Mouse (Mus musculus) forebrain, postnatal 0 days (tissue): ENCODE measurements at regions not wholly inside any gene's neighbourhood (a gene's known extent, or its start where the extent isn't known, plus 50 kb on each side); places are given as distances from the start of the nearest gene placed in this dataset.
"Not testable (repeated sequence)": the region's sequence is repeated elsewhere in the genome, so short reads cannot be mapped to it uniquely, and the experiment has no call there.

ENCODE experiments used
- ATAC-seq: fragments of 200-750 bp; cut with Nextera tagmentation; 2 replicates; pipeline ENCODE4 v1.8.0; 2017; ENCODE audit warnings: mild to moderate bottlenecking, moderate library complexity
- DNase-seq: peaks from one replicate; pipeline ENCODE4 v3.0.0-alpha.2; 2015
- H3K27ac ChIP-seq: fragments of 300-500 bp; sonication (generic); 2 replicates; pipeline ENCODE4 v1.5.1; 2014; ENCODE audit warnings: low read depth, mild to moderate bottlenecking, antibody characterized with exemption, low read length, moderate library complexity, mixed read lengths
- H3K27me3 ChIP-seq: fragments of 300-500 bp; sonication (generic); 2 replicates; pipeline ENCODE4 v1.6.1; 2014; ENCODE audit warnings: mild to moderate bottlenecking, low read length, mixed read lengths; ENCODE audit not compliant: insufficient read depth
- H3K36me3 ChIP-seq: fragments of 300-500 bp; sonication (generic); 2 replicates; pipeline ENCODE4 v1.6.1; 2014; ENCODE audit warnings: mild to moderate bottlenecking, moderate library complexity; ENCODE audit not compliant: insufficient read depth
- H3K4me1 ChIP-seq: fragments of 300-500 bp; sonication (generic); 2 replicates; pipeline ENCODE4 v1.6.1; 2014; ENCODE audit warnings: antibody characterized with exemption; ENCODE audit not compliant: insufficient read depth
- H3K4me2 ChIP-seq: fragments of 300-500 bp; sonication (generic); 2 replicates; pipeline ENCODE4 v1.6.1; 2014; ENCODE audit warnings: low read depth, mild to moderate bottlenecking, moderate library complexity
- H3K4me3 ChIP-seq: fragments of 300-500 bp; sonication (generic); 2 replicates; pipeline ENCODE4 v1.5.1; 2014; ENCODE audit warnings: low read depth, low read length, mixed read lengths
- H3K9ac ChIP-seq: fragments of 300-500 bp; sonication (generic); 2 replicates; pipeline ENCODE4 v1.6.1; 2014; ENCODE audit warnings: mild to moderate bottlenecking
- H3K9me3 ChIP-seq: fragments of 300-500 bp; sonication (generic); 2 replicates; pipeline ENCODE4 v1.6.1; 2016; ENCODE audit warnings: low read length
- CTCF ChIP-seq: sonication (generic); IDR thresholded peaks from 2 replicates; pipeline ENCODE4 v1.5.1; 2016; ENCODE audit warnings: antibody characterized with exemption, control low read depth, low read depth
- whole genome bisulfite sequencing: fragments of 180-500 bp; shearing (Covaris S2); extraction: QIAGEN DNeasy Blood & Tissue Kit; methylation state at CpG from one replicate; pipeline ENCODE4 v1.1.7; 2014; 5-methylcytosine and 5-hydroxymethylcytosine counted together

GRCm38 (mm10) chr16:26860566-26860965, 130.9 kb downstream of the Gmnc start:
- H3K27me3 ChIP-seq = no peaks in the 10 kb centered on the region
- H3K36me3 ChIP-seq = no peaks in the 10 kb centered on the region
- H3K4me3 ChIP-seq = no peak overlapping the region
- no peak overlapping the region for H3K9ac ChIP-seq
- H3K27ac ChIP-seq = no peak overlapping the region
- H3K4me2 ChIP-seq = no peak overlapping the region
- no peak for ATAC-seq
- DNase-seq = no peak
- no peak for TF ChIP-seq CTCF
- no peaks in the 10 kb centered on the region for H3K9me3 ChIP-seq
- H3K4me1 ChIP-seq = no peaks in the 10 kb centered on the region

- no peak overlapping the region for H3K27ac ChIP-seq
- DNase-seq (peak; percentile 67), ATAC-seq (peak; percentile 81)
- no peaks in the 10 kb centered on the region for H3K36me3 ChIP-seq
- H3K9me3 ChIP-seq = no peaks in the 10 kb centered on the region
- WGBS = 58% methylated on average over 1 of the region's 1 CpGs
- H3K4me3 ChIP-seq = no peak overlapping the region
- H3K9ac ChIP-seq = no peak overlapping the region
- no peaks in the 10 kb centered on the region for H3K27me3 ChIP-seq
- no peaks in the 10 kb centered on the region for H3K4me1 ChIP-seq
- no peak for TF ChIP-seq CTCF
- no peak overlapping the region for H3K4me2 ChIP-seq
Observed at GRCm38 (mm10) chr16:26849191-26849590, 142.3 kb downstream of the Gmnc start.

DNA sequence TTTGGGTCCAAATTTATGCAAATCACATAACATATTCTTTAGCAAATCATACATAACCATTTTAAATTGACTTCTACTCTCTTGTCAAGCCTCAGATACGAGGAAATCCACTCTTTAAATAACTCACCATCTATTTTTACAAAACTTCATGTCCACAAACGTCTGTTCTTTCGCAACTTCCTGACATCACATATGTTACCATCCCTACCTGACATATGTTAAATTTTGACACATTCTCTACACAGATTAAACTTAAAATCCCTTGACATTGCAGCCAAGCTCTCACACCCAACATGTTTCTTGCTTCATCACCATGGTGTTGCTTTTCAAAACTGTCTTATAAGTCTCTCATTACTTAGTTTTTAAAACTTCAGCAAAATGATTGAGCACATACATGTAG, 164.4 kb downstream of the Gmnc start:
- Histone ChIP-seq H3K4me3 (no peak overlapping the region), H3K9me3 (no peaks in the 10 kb centered on the region), H3K36me3 (no peaks in the 10 kb centered on the region), H3K9ac (no peak overlapping the region), H3K4me2 (no peak overlapping the region), H3K27ac (no peak overlapping the region), H3K27me3 (no peaks in the 10 kb centered on the region), H3K4me1 (no peaks in the 10 kb centered on the region)
- TF ChIP-seq CTCF = no peak
- peak; percentile 39 for DNase-seq
- 66% methylated on average over 3 of the region's 3 CpGs for WGBS
- ATAC-seq = peak; percentile 84

- ATAC-seq, H3K27me3 ChIP-seq, H3K4me1 ChIP-seq, H3K9me3 ChIP-seq, H3K4me3 ChIP-seq, H3K9ac ChIP-seq, H3K27ac ChIP-seq, H3K4me2 ChIP-seq, DNase-seq, H3K36me3 ChIP-seq: not testable (repeated sequence)
- 54% methylated on average over 3 of the region's 6 CpGs for WGBS
Observed at GRCm38 (mm10) chr16:26811201-26811600, 180.3 kb downstream of the Gmnc start.

- Histone ChIP-seq H3K4me1 (no peaks in the 10 kb centered on the region), H3K9ac (no peak overlapping the region), H3K27ac (no peak overlapping the region), H3K4me3 (no peak overlapping the region), H3K27me3 (no peaks in the 10 kb centered on the region), H3K9me3 (no peaks in the 10 kb centered on the region), H3K36me3 (no peaks in the 10 kb centered on the region), H3K4me2 (no peak overlapping the region)
- no peak for TF ChIP-seq CTCF
- WGBS = 92% methylated on average over 5 of the region's 5 CpGs
- DNase-seq (no peak), ATAC-seq (no peak)
Observed at GRCm38 (mm10) chr16:26805426-26805825, 186.0 kb downstream of the Gmnc start.

- no peak overlapping the region for H3K27ac ChIP-seq
- ATAC-seq (no peak), DNase-seq (no peak)
- H3K36me3 ChIP-seq = no peaks in the 10 kb centered on the region
- H3K9me3 ChIP-seq = no peaks in the 10 kb centered on the region
- no peaks in the 10 kb centered on the region for H3K27me3 ChIP-seq
- H3K4me2 ChIP-seq = no peak overlapping the region
- 64% methylated on average over 2 of the region's 2 CpGs for WGBS
- no peak overlapping the region for H3K9ac ChIP-seq
- H3K4me1 ChIP-seq = no peaks in the 10 kb centered on the region
- H3K4me3 ChIP-seq = no peak overlapping the region
- TF ChIP-seq CTCF = no peak
Observed at GRCm38 (mm10) chr16:26787042-26787620, 204.3 kb downstream of the Gmnc start.

DNA sequence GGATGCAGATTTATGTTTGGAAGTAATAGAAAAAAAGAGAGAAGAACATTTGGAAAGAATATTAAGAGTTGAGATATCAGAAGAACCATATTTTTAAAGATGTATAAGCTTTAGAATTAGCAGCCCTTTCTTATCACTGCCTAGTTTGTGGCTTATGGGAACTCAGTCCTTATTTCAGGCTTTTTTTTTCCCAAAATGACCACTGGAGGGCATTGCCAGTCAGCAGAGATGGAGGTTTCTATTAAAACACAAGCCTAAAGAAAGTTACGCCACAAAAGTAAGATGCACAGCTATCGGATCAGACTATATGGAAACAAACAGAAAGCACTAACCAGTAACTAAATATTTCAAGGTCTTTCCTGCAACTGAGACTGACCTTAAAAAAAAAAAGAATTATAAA, 200.8 kb downstream of the Il1rap start:
- Histone ChIP-seq H3K36me3 (no peaks in the 10 kb centered on the region), H3K4me2 (no peak overlapping the region), H3K4me1 (no peaks in the 10 kb centered on the region), H3K27ac (no peak overlapping the region), H3K4me3 (no peak overlapping the region), H3K9ac (no peak overlapping the region), H3K27me3 (no peaks in the 10 kb centered on the region), H3K9me3 (no peaks in the 10 kb centered on the region)
- peak; percentile 67 for TF ChIP-seq CTCF
- peak; percentile 52 for DNase-seq
- 0 out of 2 replicates have a peak, but pooled peaks have one; percentile 42 for ATAC-seq
- WGBS = 53% methylated on average over 2 of the region's 2 CpGs
